Mouse (Mus musculus) forebrain, embryonic 13.5 days (tissue): ENCODE results near the gene Otop3. TPM values are rescaled to one million over a fixed set of nuclear protein-coding genes. Genes with fewer than 3 reads are reported as not detected.
"Not testable (repeated sequence)": the region's sequence is repeated elsewhere in the genome, so short reads cannot be mapped to it uniquely, and the experiment has no call there.

Source experiments
- ATAC-seq: fragments of 200-750 bp; cut with Nextera tagmentation; 2 replicates; pipeline ENCODE4 v1.8.0; 2017
- H3K27ac ChIP-seq: fragments of 300-500 bp; sonication (generic); 2 replicates; pipeline ENCODE4 v1.5.1; 2015; ENCODE audit warnings: inconsistent platforms, mild to moderate bottlenecking, moderate library complexity
- H3K27me3 ChIP-seq: fragments of 300-500 bp; sonication (generic); 2 replicates; pipeline ENCODE4 v1.6.1; 2015; ENCODE audit warnings: mild to moderate bottlenecking, inconsistent platforms
- H3K36me3 ChIP-seq: fragments of 300-500 bp; sonication (generic); 2 replicates; pipeline ENCODE4 v1.6.1; 2015; ENCODE audit warnings: mild to moderate bottlenecking, inconsistent platforms; ENCODE audit not compliant: poor library complexity, severe bottlenecking
- H3K4me1 ChIP-seq: fragments of 300-500 bp; sonication (generic); 2 replicates; pipeline ENCODE4 v1.6.1; 2015; ENCODE audit warnings: inconsistent platforms
- H3K4me2 ChIP-seq: fragments of 300-500 bp; sonication (generic); 2 replicates; pipeline ENCODE4 v1.6.1; 2015; ENCODE audit warnings: inconsistent platforms, mild to moderate bottlenecking, moderate library complexity
- H3K4me3 ChIP-seq: fragments of 300-500 bp; sonication (generic); 2 replicates; pipeline ENCODE4 v1.5.1; 2015; ENCODE audit warnings: mild to moderate bottlenecking, inconsistent platforms
- H3K9ac ChIP-seq: fragments of 300-500 bp; sonication (generic); 2 replicates; pipeline ENCODE4 v1.6.1; 2015; ENCODE audit warnings: mild to moderate bottlenecking, inconsistent platforms
- H3K9me3 ChIP-seq: fragments of 300-500 bp; sonication (generic); replicated peaks from 2 replicates; pipeline ENCODE4 v1.6.1; 2016; ENCODE audit warnings: inconsistent platforms
- whole genome bisulfite sequencing: fragments of 180-500 bp; shearing (Covaris S2); methylation state at CpG from one replicate; pipeline ENCODE4 v1.1.7; 2015; 5-methylcytosine and 5-hydroxymethylcytosine counted together
- polyA plus RNA-seq: library from polyadenylated mRNA; unstranded; fragments of >200 nt; fragmentation: Nextera tagmentation; extraction: Ambion mirVana; gene quantifications from 2 replicates; pipeline ENCODE4 v1.2.1, GENCODE M21; 2015

Gene Otop3
- polyA plus RNA-seq, 1 experiment from 2014 or later: not detected

DNA sequence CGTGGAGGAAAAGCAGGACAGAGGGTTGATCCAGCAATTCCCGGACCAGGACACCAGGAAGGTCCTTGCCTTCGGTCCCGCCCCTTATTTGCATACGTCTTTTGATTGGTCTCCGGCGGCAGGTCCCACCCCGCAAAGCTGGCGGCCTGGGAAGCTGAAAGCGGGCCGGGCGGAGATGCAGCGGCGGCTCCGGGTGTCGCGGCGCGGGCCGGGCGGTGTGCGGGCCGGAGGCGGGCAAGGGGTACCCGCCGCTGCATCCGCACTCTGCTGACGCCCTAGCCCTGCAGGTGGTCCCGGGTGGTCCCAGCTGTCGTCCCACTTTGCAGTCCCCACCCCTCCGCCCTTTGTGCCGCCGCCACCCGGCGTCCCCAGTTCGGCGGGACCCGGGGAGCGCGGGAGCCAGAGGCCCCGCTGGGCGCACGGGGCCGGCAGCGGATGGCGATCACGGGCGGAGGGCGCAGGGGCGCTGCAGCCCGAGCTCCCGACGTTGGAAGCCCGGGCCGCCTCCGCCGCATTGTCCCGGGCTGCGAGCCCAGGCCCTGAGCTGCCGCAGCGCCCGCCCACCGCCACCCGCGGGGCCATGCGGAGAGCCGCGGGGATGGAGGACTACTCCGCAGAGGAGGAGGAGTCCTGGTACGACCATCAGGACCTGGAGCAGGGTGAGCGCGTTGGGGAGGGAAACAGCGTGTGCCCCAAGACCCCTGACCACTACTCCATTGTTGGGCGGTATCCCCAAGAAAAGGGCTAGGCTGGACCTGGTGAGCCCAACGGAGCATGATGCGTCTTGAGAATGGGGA is 47.4 kb downstream of the Otop3 start, which contains the start of gene Cdr2l:
Cdr2l (plus strand) TSS at position 174 of the 797 bp plus-strand sequence.
- under 1% methylated on average over 64 of the region's 76 CpGs for WGBS
- Histone ChIP-seq H3K36me3 (no peaks in the 10 kb centered on the region), H3K27ac (peak within 1 kb of the TSS; percentile 93), H3K9me3 (0 out of 2 replicates have a peak, but pooled peaks cover 4% of the 10 kb centered on the region), H3K4me1 (peaks cover 41% of the 10 kb centered on the region), H3K9ac (peak within 1 kb of the TSS; percentile 93), H3K4me3 (peak within 1 kb of the TSS; percentile 68), H3K4me2 (peak within 1 kb of the TSS; percentile 72), H3K27me3 (no peaks in the 10 kb centered on the region)
- ATAC-seq: peak; percentile 91

DNA sequence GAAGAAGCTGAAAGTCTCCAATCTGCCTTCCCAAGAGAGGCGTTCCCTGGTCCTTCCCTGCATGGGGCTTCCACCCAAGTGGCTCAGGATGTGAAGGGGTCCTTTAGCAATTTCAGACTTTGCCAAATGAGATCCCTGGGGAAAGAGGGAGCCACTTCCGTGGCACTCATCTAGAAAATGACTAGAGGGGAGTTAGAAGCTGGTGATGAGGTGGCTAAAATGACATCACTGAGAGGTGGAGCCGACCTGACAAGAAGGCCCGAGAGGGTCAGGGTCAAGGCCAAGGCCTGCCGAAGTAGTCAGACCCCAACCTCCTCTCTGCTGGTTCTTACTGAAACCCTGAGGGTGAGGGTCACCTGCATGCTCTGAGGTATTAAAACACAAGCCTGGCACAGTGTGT is 48.4 kb downstream of the Otop3 start:
- ATAC-seq: no peak
- Histone ChIP-seq H3K9me3 (0 out of 2 replicates have a peak, but pooled peaks cover 3% of the 10 kb centered on the region), H3K36me3 (no peaks in the 10 kb centered on the region), H3K27ac (peak overlapping the region; percentile 81; the same call in 1 of the 2 replicates), H3K4me2 (peak overlapping the region; percentile 72), H3K4me3 (peak overlapping the region; percentile 68), H3K9ac (peak overlapping the region; percentile 93), H3K4me1 (peaks cover 41% of the 10 kb centered on the region), H3K27me3 (no peaks in the 10 kb centered on the region)
- WGBS: 8% methylated on average over 5 of the region's 5 CpGs

DNA sequence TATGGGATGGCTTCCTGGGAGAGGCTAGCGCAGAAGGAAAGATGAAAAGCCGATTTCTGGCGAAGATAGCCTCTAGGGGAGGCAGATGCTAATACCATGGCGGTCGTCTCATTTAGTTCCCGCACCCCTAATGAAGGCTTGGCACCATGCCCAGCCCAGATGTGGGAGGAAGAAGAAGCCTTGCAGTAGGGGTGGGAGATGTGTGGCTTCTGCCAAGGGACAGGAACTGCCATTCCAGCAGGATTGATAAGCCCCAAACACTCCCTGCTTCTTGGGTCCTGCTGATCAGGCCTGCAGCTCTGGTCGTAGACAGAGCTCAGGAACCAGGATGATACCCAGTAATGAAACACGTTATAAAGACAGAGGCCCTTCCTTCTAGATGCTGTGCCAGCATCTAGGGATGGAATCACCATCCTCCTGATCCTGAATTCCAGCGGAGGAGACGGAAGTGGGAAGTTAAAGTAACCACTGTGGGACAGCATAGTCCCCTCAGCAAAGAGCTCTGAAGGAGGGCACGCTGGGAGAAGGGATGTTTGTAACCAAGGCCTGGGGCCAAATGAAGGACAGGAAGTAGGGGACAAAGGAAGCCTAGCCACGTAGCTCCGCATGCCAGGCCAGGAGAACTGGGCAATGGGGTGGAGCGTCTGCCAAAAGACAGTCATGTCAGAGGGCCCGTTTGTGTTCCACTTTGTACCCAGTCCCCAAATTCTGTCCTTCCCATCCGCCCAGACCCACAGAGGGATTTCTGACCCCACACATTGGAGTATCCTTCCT is 49.4 kb downstream of the Otop3 start:
- H3K27me3 ChIP-seq: no peaks in the 10 kb centered on the region
- peak overlapping the region; percentile 81 for H3K27ac ChIP-seq
- H3K36me3 ChIP-seq: peaks cover 5% of the 10 kb centered on the region; the same call in 1 of the 2 replicates
- H3K4me1 ChIP-seq: peaks cover 41% of the 10 kb centered on the region
- ATAC-seq: 0 out of 2 replicates have a peak, but pooled peaks have one; percentile 11
- H3K9me3 ChIP-seq: no peaks in the 10 kb centered on the region
- H3K4me2 ChIP-seq: peak overlapping the region; percentile 72
- peak overlapping the region; percentile 68 for H3K4me3 ChIP-seq
- peak overlapping the region; percentile 93 for H3K9ac ChIP-seq
- 32% methylated on average over 16 of the region's 16 CpGs for WGBS

DNA sequence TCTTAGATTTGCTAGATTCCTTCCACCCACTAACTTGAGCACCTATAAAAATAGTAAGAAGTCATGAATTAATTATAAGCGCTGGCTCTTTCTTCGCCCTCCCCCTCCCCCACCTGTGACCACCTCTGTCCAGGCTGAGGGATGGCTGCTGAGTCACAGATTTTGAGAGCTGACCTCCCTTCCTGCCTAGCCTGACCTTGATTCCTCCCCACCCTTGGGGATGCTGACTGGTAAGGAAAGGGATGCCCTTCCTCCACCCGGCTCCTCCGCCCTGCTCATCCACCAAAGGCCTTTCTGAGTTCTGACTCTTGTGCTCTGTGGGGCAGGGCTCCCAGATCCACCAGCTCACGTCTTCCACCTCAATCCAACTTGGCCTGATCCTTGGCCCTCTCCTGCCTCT is 50.1 kb downstream of the Otop3 start:
- peak overlapping the region; percentile 72 for H3K4me2 ChIP-seq
- H3K27ac ChIP-seq: peak overlapping the region; percentile 81
- no peaks in the 10 kb centered on the region for H3K9me3 ChIP-seq
- peaks cover 5% of the 10 kb centered on the region; the same call in 1 of the 2 replicates for H3K36me3 ChIP-seq
- H3K9ac ChIP-seq: peak overlapping the region; percentile 27
- H3K4me3 ChIP-seq: no peak overlapping the region
- no peak for ATAC-seq
- WGBS: 82% methylated on average over 5 of the region's 5 CpGs
- H3K4me1 ChIP-seq: peaks cover 41% of the 10 kb centered on the region
- H3K27me3 ChIP-seq: no peaks in the 10 kb centered on the region

DNA sequence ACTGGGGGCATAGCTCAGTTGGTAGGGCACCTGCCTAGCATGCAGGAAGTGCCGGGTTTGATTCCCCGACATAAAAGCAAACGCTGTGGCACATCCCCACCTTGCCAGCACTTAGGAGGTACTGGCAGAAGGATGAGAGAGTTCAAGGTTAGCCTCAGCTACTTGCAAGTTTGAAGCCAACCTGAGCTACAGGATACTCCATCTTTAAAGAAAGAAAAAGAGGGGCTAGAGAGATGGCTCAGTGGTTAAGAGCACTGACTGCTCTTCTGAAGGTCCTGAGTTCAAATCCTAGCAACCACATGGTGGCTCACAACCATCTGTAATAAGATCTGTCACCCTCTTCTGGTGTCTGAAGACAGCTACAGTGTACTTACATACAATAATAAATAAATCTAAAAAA is 52.3 kb downstream of the Otop3 start:
- H3K9ac ChIP-seq, ATAC-seq, H3K4me2 ChIP-seq, H3K27me3 ChIP-seq, H3K4me3 ChIP-seq, H3K9me3 ChIP-seq, H3K27ac ChIP-seq: not testable (repeated sequence)
- Histone ChIP-seq H3K36me3 (peaks cover 27% of the 10 kb centered on the region), H3K4me1 (peaks cover 36% of the 10 kb centered on the region)
- 94% methylated on average over 3 of the region's 3 CpGs for WGBS

DNA sequence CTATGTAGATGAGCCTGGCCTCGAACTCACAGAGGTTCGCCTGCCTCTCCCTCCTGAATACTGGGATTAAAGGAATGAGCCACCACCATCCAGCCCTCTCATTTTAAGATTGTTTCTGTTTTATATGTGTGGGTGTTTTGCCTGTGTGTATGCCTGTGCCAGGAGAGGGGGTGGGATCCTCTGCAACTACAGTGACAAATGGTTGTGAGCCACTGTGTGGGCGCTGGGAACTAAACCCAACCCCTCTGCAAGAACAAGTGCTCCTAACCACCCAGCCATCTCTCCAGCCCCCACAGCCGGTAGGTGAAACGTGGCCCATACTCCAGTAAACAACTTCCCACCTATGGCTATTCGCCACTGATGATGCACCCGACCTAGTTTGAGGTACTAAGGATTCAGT is 56.8 kb downstream of the Otop3 start:
- Histone ChIP-seq H3K27ac (no peak overlapping the region), H3K4me2 (no peak overlapping the region), H3K4me1 (no peaks in the 10 kb centered on the region), H3K9ac (no peak overlapping the region), H3K36me3 (peaks cover 72% of the 10 kb centered on the region), H3K27me3 (no peaks in the 10 kb centered on the region), H3K9me3 (no peaks in the 10 kb centered on the region), H3K4me3 (no peak overlapping the region)
- 92% methylated on average over 7 of the region's 7 CpGs for WGBS
- no peak for ATAC-seq

DNA sequence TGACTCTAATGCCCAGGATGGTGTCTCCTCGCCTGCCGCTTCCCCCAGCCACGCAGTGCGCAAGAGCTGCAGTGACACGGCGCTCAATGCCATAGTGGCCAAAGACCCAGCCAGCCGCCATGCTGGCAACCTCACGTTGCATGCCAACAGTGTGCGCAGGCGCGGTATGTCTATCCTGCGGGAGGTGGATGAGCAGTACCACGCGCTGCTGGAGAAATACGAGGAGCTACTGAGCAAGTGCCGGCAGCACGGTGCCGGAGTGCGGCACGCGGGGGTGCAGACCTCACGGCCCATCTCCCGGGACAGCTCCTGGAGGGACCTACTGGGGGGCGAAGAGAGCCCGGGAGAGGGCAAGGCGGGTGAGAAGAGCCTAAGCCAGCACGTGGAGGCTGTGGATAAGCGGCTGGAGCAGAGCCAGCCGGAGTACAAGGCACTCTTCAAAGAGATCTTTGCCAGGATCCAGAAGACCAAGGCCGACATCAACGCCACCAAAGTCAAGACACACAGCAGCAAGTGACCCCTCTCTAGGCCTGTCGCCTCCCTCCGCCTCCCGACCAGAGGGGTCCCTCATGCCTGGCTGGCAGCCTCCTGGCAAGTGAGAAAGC is 59.3 kb downstream of the Otop3 start:
- no peak overlapping the region for H3K4me3 ChIP-seq
- H3K27me3 ChIP-seq: no peaks in the 10 kb centered on the region
- peaks cover 71% of the 10 kb centered on the region for H3K36me3 ChIP-seq
- H3K4me2 ChIP-seq: no peak overlapping the region
- 71% methylated on average over 34 of the region's 34 CpGs for WGBS
- no peak overlapping the region for H3K27ac ChIP-seq
- ATAC-seq: no peak
- H3K9ac ChIP-seq: no peak overlapping the region
- H3K9me3 ChIP-seq: no peaks in the 10 kb centered on the region
- H3K4me1 ChIP-seq: no peaks in the 10 kb centered on the region

Other genes with a start within 250 kb of the Otop3 start
- 0.60 and 0.76 TPM in 2 replicates for gene Rab37, start 243.3 kb upstream of the Otop3 start, polyA plus RNA-seq
- gene Cd300lf, start 200.7 kb upstream of the Otop3 start, polyA plus RNA-seq: 0.11 TPM in 1 of 2 replicates, not detected in the other
- gene Slc9a3r1, start 171.4 kb upstream of the Otop3 start, polyA plus RNA-seq: 28.8 TPM in 2 replicates
- gene Tmem104, start 147.2 kb upstream of the Otop3 start, polyA plus RNA-seq: 7.8 and 9.2 TPM in 2 replicates
- gene Nat9, start 146.9 kb upstream of the Otop3 start, polyA plus RNA-seq: 18.2 and 20.3 TPM in 2 replicates
- gene Grin2c, start 67.5 kb upstream of the Otop3 start, polyA plus RNA-seq: 0.04 TPM in 1 of 2 replicates, not detected in the other
- 19.7 and 20.5 TPM in 2 replicates for gene Fdxr, start 57.7 kb upstream of the Otop3 start, polyA plus RNA-seq
- gene Fads6, start 37.1 kb upstream of the Otop3 start, polyA plus RNA-seq: 0.23 and 0.39 TPM in 2 replicates
- gene Otop2, start 27.6 kb upstream of the Otop3 start, polyA plus RNA-seq: not detected in 2 replicates
- gene Ush1g, start 12.7 kb upstream of the Otop3 start, polyA plus RNA-seq: not detected in 2 replicates
- 32.9 and 36.4 TPM in 2 replicates for gene Hid1, start 33.0 kb downstream of the Otop3 start, polyA plus RNA-seq
- gene Cdr2l, start 47.2 kb downstream of the Otop3 start, polyA plus RNA-seq: 20.7 and 20.9 TPM in 2 replicates
- 246 and 248 TPM in 2 replicates for gene Mrpl58, start 69.0 kb downstream of the Otop3 start, polyA plus RNA-seq
- 916 and 1,000 TPM in 2 replicates for gene Atp5h, start 85.2 kb downstream of the Otop3 start, polyA plus RNA-seq
- gene Kctd2, start 85.4 kb downstream of the Otop3 start, polyA plus RNA-seq: 7.0 and 9.9 TPM in 2 replicates
- not detected in 2 replicates for gene Trim80, start 105.8 kb downstream of the Otop3 start, polyA plus RNA-seq
- not detected in 2 replicates for gene Slc16a5, start 127.7 kb downstream of the Otop3 start, polyA plus RNA-seq
- 11.3 and 13.0 TPM in 2 replicates for gene Armc7, start 140.9 kb downstream of the Otop3 start, polyA plus RNA-seq
- gene Nt5c, start 157.1 kb downstream of the Otop3 start, polyA plus RNA-seq: 87.0 and 91.1 TPM in 2 replicates
- gene Jpt1, start 179.7 kb downstream of the Otop3 start, polyA plus RNA-seq: 1,632 and 1,660 TPM in 2 replicates
- 1,485 and 1,571 TPM in 2 replicates for gene Sumo2, start 201.5 kb downstream of the Otop3 start, polyA plus RNA-seq
- gene Nup85, start 229.7 kb downstream of the Otop3 start, polyA plus RNA-seq: 161 and 179 TPM in 2 replicates